Mouse (Mus musculus) kidney, adult 2 months (tissue): ENCODE measurements around the gene Endog.

Source experiments
- CTCF ChIP-seq: fragments of 200-500 bp; conservative IDR thresholded peaks from 2 replicates; pipeline ENCODE4 v1.5.1; 2011; ENCODE audit warnings: low read depth, mild to moderate bottlenecking, control low read depth, low read length, moderate library complexity, mixed read lengths; ENCODE audit not compliant: insufficient read depth, insufficient read length
- POLR2A ChIP-seq: fragments of 200-500 bp; IDR thresholded peaks from one replicate; pipeline ENCODE4 v1.6.1; 2011; ENCODE audit warnings: low read depth, low read length, control low read depth

- TF ChIP-seq POLR2A (no peak), CTCF (no peak)
Observed at GRCm38 (mm10) chr2:30171997-30172382, 697 bp downstream of the Endog start.
